Mouse (Mus musculus) heart, postnatal 4 days (tissue): ENCODE measurements around the gene Ablim2. TPM values are rescaled to one million over a fixed set of nuclear protein-coding genes. Genes with fewer than 3 reads are reported as not detected.
A peak's percentile ranks its signal among the peaks of the same experiment; 100 is the strongest.

Source experiments
- DNase-seq: peaks from one replicate; pipeline ENCODE4 v3.0.0; 2021
- total RNA-seq, 2 experiments: library from RNA; stranded (reverse); gene quantifications; 2 replicates each; pipeline ENCODE4 v1.2.3; 2021

The Ablim2 gene
- total RNA-seq, 2 experiments from 2014 or later: 10.8 to 11.7 TPM

GRCm38 (mm10) chr5:35739536-35740278 lies 18.0 kb upstream of the Ablim2 start, which contains the start of gene Sh3tc1:
Gene Sh3tc1 (minus strand): TSS chr5:35739987.
- DNase-seq: peak; percentile 62

GRCm38 (mm10) chr5:35740716-35741115 lies 17.0 kb upstream of the Ablim2 start:
- no peak for DNase-seq

DNA sequence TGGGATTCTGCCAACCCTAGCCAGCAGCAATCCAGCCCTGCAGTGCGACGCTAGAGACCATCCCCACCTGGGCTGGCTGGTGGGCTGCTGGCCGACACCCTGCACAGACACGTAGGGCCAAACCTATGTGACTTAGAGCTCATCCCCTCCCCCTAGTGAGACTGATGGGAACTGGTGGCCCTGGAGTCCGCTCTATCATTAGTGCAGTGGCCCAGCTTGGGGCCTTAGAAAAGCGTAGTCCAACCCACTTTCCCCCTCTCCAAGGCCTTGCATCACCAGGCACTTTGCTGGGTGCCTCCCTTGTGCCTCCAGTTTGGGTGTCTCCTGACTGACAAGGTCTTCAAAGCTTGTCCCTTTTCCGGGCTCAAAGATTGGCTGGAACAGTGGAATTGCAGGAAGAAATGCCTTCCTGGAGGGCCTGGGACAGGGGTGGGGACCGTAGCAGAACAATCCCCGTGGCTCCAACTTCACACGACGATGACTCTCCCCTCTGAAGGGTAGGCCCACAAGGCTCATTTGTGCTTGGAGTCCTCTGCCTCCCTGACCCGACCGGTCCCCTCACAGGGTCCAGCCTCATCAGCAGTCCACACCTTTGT lies 16.4 kb upstream of the Ablim2 start:
- no peak for DNase-seq

- DNase-seq: no peak
Measured at GRCm38 (mm10) chr5:35743238-35743951, 14.3 kb upstream of the Ablim2 start.

DNA sequence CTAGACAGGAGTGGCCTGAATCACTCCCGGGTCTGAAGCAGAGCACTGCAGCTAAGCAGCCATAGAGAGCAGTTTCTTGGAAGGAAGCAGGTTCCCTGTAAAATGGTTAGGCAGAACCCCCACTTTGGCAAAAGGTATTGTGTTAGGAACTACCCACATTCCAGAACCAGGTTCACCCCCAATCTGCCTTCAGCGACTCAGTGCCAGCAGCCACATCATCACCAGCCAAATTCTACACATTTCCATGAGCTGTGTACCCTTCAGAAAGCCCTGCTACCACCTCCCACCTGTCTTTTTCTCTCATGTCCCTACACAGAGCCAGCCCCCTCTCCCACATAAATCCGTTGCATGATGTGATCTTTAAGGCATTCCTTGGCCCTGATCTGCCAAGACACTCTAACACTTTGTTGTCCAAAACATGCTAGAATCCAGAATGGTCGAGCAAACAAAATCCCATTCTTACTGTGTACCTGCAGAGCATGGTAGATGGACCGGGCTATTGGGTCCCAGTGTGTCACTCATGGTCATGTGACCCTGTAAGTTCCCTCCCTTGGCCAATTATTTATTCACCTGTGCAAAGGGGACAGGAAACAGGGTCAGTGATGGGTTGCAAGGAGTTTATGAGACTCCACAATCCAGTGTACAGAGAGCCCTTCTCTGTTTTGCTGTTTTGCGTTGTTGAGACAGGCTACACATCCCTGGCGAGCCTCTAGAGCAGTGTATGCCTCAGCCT lies 13.5 kb upstream of the Ablim2 start:
- DNase-seq: no peak

DNA sequence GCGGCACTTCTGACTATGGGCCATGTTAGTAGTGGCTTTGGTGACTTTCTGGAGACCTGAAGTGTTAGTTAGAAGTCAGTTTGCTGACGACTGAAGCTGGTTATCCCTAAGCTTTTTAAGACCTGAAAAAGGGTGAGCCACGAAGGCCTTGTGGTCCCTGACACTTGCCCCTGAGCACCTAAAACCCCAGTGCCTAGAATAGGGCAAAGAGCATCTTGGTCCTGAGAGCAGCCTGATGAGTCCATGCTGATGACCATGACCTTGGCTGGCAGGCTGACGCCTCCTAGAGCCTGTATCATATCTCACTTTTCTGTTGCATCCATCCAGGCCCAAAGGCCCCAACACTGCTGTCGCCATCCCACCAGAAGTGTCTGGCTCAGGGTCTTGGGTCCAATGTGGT lies 12.3 kb upstream of the Ablim2 start:
- DNase-seq: no peak

DNA sequence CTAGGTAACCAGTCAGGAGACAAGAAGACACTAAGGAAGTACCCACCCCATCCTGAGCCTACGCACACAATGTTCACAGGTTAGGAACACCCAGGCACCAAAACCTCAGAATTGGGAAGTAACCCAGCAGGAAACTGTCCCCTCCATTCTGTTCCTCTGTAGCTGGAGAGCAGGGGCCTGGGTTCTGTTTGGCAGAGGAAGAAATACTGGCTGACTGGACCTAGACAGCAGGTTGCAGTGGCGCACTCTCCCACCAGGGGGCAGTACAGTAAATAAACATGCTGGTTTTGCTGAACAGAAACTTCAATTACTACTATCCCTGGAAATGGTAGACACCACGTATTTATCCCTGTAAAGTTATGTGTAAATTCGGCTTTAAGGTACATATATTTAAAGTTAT lies 10.8 kb upstream of the Ablim2 start:
- DNase-seq: peak; percentile 88

GRCm38 (mm10) chr5:35749416-35749815 lies 8.3 kb upstream of the Ablim2 start:
- no peak for DNase-seq

GRCm38 (mm10) chr5:35750026-35750425 lies 7.7 kb upstream of the Ablim2 start:
- no peak for DNase-seq

- DNase-seq: no peak
Measured at GRCm38 (mm10) chr5:35751016-35751415, 6.7 kb upstream of the Ablim2 start.

GRCm38 (mm10) chr5:35755131-35755733 lies 2.4 kb upstream of the Ablim2 start:
- peak; percentile 75 for DNase-seq

DNA sequence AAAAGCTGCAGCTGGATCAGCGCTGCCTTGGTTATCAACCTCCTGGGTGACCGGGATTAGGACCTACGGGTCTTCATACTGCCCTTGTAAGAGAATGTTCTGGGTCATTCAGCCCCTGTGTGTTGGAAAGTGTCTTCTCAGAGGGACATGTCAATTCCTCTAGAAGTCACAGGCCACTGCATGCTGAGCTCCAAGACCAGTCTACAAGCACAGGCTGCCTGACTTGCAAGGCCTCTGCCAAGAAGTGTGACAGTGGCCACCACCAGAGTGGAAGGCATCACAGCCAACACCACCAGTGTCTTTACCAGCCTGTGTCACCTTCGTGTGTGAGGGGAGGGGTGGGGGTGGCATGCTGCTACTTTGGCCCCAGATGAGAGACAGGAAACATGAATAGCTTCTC lies 1.7 kb upstream of the Ablim2 start:
- DNase-seq: no peak

- no peak for DNase-seq
Measured at GRCm38 (mm10) chr5:35756997-35757638, 562 bp upstream of the Ablim2 start.

- DNase-seq: peak; percentile 38
Measured at GRCm38 (mm10) chr5:35758081-35759053, 687 bp downstream of the Ablim2 start.

- no peak for DNase-seq
Measured at GRCm38 (mm10) chr5:35761323-35761722, 3.6 kb downstream of the Ablim2 start.

GRCm38 (mm10) chr5:35762388-35762787 lies 4.7 kb downstream of the Ablim2 start:
- DNase-seq: peak; percentile 86

- no peak for DNase-seq
Measured at GRCm38 (mm10) chr5:35762850-35763249, 5.2 kb downstream of the Ablim2 start.

- no peak for DNase-seq
Measured at GRCm38 (mm10) chr5:35765909-35766308, 8.2 kb downstream of the Ablim2 start.

GRCm38 (mm10) chr5:35768525-35768924 lies 10.8 kb downstream of the Ablim2 start:
- DNase-seq: no peak

GRCm38 (mm10) chr5:35768997-35769396 lies 11.3 kb downstream of the Ablim2 start:
- no peak for DNase-seq

- DNase-seq: no peak
Measured at GRCm38 (mm10) chr5:35770246-35770645, 12.6 kb downstream of the Ablim2 start.
